Mouse (Mus musculus): ENCODE data around the gene Hmg20b.
A peak's percentile ranks its signal among the peaks of the same experiment; 100 is the strongest.

The Hmg20b gene

DNA sequence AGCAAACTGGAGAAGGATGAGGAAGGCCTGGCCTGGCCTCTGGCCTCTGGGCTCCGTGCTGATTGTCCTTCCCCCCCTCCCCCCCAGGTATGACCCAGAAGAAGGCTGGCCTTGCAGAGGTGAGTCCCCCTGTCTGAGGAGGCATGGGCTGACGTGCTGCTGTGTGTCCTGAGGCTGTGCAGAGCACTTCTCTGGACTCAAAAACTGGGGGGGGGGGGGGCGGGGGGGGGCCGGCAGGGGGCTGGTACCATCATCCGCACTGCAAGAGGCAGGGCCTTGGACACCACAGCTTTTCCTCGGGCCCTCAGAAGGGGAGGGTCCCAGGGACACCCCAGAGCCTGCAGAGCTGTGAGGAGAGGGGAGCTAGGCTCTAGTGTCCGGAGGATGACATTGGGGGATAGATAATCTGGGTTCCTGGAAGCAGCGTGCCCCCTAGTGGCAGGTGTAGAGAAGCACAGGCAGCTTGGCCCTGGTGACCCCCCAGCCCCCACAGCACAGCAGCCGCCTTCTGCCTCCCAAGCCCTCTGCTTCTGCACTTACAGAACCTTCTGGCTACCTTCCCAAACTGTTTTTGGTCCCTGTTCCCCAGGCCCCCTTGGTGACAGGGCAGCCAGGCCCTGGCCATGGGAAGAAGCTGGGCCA lies 45.6 kb downstream of the Hmg20b start:
- peak; percentile 56 for DNase-seq (ENCODE audit: low spot score)

DNA sequence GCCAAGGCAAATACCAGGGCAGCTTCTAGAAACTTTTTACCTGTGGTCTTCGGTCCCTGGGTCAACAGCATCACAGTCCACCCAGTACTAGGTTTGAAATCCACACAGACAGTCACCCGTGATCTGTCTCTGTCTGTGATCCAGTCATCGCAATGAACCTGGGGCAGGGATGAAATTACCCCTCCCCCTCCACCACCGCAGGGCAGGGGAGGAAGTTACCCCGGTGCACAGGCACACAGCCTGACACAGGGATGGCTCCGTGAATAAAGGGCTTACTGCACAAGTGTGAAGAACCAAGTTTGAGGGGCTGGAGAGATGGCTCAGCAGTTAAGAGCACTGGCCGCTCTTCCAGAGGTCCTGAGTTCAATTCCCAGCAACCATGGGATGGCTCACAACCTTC lies 46.5 kb downstream of the Hmg20b start:
- no peak for DNase-seq (ENCODE audit: low spot score)

DNA sequence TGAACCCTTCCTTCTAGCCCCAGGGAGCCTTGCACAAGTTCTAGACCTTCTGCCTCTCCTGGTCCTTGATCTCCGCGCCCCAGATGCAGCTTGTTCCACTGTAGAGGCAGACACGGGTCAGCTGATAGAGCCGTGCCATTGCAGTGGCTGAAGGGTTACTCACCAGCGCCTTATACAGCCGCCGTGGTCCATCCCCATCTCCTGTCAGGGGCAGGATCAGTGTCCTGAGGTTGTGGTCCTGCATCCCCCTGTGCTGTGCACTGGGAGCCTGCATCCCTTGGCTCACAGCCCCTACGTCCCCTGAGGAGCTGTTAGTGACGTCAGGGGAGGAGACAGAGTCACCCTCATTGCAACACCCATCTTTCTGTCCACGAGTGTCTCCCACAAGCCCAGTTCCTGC lies 47.0 kb downstream of the Hmg20b start:
- no peak for DNase-seq (ENCODE audit: low spot score)

DNA sequence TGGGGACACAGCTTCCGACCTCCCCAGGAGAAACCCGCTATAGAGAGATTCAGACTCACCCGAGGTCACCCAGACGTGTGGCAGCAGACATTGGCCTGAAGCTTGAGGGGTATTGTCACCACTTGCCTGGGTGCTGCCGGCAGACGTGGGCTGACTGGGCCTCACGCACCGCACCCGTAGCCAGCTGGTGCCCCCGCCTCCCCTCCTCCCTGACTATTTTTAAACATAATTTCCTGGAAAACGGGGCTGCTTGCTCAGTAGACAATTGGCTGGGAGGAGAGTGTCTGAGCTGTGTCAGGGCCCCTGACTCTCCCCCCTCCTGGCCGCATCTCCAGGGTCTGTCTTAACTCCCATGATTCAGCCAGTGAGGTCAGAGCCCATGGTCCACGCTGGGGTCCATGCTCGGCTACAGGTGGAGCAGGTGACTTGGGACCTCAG lies 47.5 kb downstream of the Hmg20b start:
- DNase-seq (ENCODE audit: low spot score), result peak; percentile 63

DNA sequence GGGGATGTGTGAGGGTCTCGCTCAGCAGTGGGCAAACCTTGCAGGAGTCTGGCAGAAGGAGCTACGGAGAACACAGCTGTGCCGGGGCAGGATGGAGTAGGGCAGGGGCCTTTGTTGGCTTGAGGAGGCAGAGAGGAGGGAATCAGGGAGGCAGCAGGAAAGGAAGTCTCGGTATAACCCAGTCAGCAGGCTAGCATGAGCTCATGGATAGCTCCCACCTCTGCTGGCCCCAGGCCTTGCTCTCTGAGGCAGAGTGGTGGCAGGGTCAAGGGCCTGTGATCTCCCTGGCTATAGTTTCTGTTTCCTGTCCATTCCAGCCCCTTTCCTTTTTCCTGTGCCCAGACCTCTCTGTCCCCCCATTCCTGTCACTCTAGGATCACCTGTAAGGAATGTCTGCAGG lies 48.0 kb downstream of the Hmg20b start:
- no peak for DNase-seq (ENCODE audit: low spot score)

DNA sequence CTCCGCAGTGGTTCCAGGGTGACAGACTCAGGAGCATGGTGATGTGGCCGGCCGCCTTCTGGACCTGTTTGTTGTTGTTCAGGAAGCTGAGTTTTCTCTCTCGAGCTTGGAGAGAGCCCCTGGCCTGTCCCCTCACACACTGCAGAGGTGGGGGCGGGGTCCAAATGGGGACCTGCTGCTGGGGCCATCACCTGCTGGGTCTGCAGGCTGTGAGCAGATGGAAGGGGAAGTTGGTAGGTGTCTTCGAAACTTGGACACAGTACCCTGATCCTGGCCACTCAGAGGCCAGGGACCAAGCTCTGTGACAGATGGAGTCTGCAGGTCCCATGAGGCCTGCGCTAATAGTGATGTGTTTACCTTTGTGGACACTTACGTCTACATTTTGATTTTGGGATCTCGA lies 49.0 kb downstream of the Hmg20b start:
- DNase-seq (ENCODE audit: low spot score), result no peak

DNA sequence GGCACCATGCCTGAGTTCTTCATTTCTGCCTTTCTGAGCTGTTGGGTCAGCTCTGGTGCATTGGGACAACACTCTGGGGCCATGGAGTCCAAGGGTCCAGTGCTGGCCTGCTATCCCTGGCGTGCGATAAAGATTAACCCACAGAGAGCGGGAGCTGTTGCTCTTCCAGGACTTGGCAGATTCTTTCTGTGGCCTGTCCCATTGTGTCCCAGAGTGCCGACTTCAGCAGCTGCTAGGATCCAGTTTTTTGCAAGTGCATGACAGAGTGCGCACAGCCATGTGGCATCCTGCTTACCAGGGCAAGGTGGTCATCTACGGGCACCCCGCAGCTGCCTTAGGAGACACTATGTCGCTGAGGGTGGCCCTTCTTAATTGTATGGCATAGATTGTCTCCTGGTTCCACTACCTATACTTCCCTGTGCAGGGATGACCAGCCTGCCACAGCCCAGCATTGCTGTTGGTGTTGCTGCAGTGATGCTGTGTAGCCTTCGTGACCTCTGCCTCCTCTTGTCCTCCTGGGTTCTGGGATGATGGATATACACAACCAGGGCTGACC lies 49.9 kb downstream of the Hmg20b start:
- DNase-seq (ENCODE audit: low spot score), result no peak

DNA sequence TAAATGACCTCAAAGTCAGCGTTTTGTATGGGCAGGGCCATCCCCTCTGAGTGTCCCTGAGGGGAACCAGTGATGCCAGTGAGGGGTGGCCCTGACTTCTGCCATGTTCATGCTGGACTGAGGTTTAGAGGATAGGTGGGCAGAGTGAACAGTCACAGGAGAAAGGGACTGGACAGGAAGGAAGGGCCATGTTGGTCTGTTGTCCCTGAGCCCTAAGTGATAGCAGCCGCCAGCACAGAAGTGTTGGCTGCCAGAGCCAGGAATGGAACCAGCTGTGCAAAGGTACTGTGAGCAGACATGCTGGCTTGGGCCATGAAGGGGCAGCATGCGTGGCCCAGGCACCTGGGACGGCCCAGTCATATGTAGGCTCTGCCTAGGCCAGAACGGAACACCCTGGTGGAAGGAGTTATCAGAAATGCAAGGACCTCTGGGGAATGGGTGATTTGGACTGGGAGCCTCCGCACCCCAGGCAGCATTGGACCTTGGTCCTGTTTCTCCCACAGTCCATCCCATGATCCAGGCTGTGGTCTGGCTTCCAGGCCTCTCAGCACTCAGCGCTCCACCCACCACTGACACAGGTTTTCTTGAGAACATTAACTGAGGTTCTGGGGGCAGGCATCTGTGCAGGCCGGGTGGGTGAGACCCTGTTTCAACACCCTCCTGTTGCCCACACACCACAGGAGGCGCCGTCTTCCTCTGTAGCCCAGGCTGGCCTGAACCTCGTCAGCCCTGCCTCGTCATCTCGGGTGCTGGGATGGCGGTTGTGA lies 50.5 kb downstream of the Hmg20b start:
- no peak for DNase-seq (ENCODE audit: low spot score)

DNA sequence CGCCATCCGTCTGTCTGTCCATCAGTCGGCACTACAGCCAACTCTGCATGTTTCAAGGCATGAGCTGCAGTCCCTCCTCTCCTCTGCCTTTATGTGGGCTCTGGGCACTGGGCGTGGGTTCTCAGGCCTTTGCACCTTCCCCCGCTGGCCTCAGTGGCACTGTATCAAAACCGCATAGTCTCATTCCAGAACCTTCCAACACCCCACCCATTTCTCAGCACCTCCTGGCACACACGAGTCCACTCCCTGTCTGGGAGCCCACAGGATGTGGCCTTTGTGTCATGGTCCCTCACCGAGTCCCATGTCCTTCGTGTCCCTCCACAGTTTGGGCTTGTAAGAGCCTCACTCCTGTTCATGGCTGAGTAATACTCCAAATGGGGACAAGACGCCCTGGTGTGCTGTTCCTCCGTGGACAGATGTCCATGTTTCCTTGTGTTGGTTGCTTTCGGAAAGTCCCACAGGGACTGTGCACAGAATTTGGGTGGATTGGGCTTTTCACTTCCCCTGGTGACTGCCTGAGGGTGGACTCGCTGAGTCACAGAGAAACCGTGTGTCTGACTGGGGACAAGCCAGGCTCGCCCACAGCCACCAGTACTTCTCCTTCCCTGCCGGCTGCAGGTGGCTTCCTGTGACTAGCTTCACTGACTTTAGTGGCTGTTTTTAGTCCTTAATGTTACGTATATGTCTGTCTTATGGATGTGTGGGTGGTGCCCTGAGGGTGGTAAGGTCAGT lies 51.7 kb downstream of the Hmg20b start:
- peak; percentile 71 for DNase-seq (ENCODE audit: low spot score)

DNA sequence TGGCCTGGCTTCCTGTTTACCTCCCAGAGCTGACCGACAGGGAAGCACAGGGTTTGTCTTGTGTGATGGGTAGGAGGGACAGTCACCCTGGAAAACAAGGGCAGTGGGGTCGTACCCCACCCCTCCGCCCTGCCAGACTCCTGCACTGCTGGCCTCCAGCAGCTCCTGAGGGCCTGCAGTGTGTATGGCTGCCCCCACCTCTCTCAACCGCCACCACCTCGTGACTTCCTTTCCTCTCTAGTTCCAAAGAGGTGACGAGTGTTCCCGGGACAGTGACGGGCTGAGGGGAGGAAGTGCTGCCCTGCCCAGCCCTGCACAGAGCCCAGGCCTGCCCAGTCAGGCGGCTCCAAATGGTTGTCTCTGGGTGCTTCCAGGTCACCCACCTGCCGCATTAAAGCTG lies 52.4 kb downstream of the Hmg20b start:
- DNase-seq (ENCODE audit: low spot score), result no peak

DNA sequence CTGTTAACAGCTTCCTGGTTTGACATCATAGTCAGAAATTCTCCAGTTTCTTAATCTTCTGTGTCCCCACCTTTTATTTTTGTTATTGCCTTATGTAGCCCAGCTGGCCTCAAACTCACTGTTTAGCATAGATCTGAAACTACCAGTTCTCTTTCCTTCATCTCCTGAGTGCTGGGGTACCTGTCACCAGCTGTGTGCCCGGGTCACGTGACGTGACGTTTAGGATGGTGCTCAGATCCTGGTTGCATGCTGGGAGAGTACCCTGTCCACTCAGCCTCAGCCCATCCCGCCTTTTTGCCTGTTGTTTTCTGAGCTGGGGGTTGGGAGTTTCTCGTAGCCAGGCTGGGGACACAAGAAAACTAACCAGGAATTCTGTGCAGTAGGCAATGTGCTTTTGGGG lies 53.0 kb downstream of the Hmg20b start:
- DNase-seq (ENCODE audit: low spot score), result no peak

Measured in layer of hippocampus, adult 11-12 months (tissue).